Mouse (Mus musculus): ENCODE measurements around the gene Gm4952. TPM values are rescaled to one million over a fixed set of nuclear protein-coding genes. Genes with fewer than 3 reads are reported as not detected.
A peak's percentile ranks its signal among the peaks of the same experiment; 100 is the strongest.

Gene Gm4952
- polyA plus RNA-seq, 1 experiment from 2014 or later = not detected

DNA sequence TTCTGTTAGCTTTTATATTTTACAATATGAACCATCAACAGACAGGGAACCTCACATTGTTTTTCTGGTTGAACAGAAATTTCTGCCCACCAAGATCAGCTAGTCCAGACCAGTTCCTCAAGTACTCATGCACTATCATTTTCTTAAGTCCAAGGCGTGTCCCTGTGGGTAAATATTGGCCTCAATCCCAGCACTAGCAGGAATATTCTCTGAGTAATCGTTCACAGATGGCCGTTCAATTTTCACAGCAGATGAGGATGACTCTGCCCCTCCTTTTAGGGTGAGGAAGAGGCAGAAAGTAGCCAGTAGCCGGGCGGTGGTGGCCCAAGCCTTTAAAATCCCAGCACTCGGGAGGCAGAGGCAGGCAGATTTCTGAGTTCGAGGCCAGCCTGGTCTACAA, 24.7 kb upstream of the Gm4952 start:
- Histone ChIP-seq H3K27me3 (no peaks in the 10 kb centered on the region), H3K27ac (replicated peaks) (no peak overlapping the region), H3K4me3 (replicated peaks) (0 out of 2 replicates have a peak overlapping the region, but pooled peaks have one; percentile 38), H3K36me3 (peaks cover 10% of the 10 kb centered on the region; the same call in 1 of the 2 replicates), H3K9me3 (replicated peaks) (no peaks in the 10 kb centered on the region), H3K4me1 (peaks cover 17% of the 10 kb centered on the region), H3K4me2 (replicated peaks) (peak overlapping the region; percentile 55), H3K9ac (no peak overlapping the region)
- WGBS = 62% methylated on average over 7 of the region's 7 CpGs
- ATAC-seq (ENCODE audit: insufficient number of reproducible peaks, low FRiP score, low TSS enrichment, low read depth) = no peak

- Histone ChIP-seq H3K9me3 (replicated peaks) (no peaks in the 10 kb centered on the region), H3K36me3 (peaks cover 10% of the 10 kb centered on the region; the same call in 1 of the 2 replicates), H3K27me3 (no peaks in the 10 kb centered on the region), H3K9ac (no peak overlapping the region), H3K4me1 (peaks cover 17% of the 10 kb centered on the region), H3K4me3 (replicated peaks) (no peak overlapping the region), H3K4me2 (replicated peaks) (no peak overlapping the region), H3K27ac (replicated peaks) (no peak overlapping the region)
- ATAC-seq (ENCODE audit: insufficient number of reproducible peaks, low FRiP score, low TSS enrichment, low read depth) = no peak
- 83% methylated on average over 2 of the region's 2 CpGs for WGBS
Observed at GRCm38 (mm10) chr19:12575514-12575913, 24.3 kb upstream of the Gm4952 start.

DNA sequence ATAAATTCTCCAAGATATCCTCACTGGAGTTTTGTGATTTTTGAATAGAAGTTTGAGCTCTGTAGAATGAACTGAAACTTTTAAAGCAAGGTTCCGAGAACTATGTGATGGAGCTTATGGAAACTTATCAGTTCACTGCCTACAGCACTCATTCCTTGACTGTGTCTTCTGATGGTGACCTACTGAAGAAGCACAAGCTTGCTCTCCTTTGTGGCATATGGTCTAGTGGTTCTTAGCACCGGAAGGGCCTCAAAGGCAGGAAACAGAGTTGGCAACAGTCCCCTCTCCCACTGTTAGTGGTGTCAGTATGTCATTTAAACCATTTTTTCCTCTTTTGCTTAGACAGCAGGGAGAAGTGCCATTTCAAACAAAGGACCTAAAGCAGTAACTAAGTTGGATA, 23.1 kb upstream of the Gm4952 start:
- Histone ChIP-seq H3K9ac (no peak overlapping the region), H3K27me3 (no peaks in the 10 kb centered on the region), H3K4me1 (peaks cover 17% of the 10 kb centered on the region), H3K36me3 (peaks cover 10% of the 10 kb centered on the region; the same call in 1 of the 2 replicates), H3K4me3 (replicated peaks) (no peak overlapping the region), H3K27ac (replicated peaks) (no peak overlapping the region), H3K9me3 (replicated peaks) (no peaks in the 10 kb centered on the region), H3K4me2 (replicated peaks) (no peak overlapping the region)
- WGBS = 87% methylated on average over 2 of the region's 2 CpGs
- no peak for ATAC-seq (ENCODE audit: insufficient number of reproducible peaks, low FRiP score, low TSS enrichment, low read depth)

DNA sequence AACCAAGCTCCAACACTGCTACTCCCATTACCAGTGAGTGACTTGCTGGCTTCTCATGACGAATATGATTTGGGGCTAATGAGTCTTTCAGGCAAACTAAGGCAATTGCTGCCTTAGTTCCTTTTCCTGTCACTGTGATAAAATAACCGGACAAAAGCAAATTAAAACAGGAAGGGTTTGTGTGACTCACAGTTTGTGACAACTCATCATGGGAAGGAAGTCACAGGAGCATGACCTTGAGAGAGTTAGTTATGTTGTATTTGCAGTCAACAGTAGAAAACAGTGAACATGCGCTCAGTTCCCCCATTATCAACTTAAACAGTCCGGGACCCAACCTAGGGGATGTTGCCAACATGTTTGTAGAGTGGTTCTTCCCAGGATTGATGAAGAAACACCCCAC, 14.5 kb upstream of the Gm4952 start:
- 75% methylated on average over 4 of the region's 4 CpGs for WGBS
- no peak overlapping the region for H3K27ac ChIP-seq (replicated peaks)
- H3K4me1 ChIP-seq = no peaks in the 10 kb centered on the region

GRCm38 (mm10) chr19:12591908-12592307, 7.9 kb upstream of the Gm4952 start:
- H3K27ac ChIP-seq (replicated peaks) = no peak overlapping the region
- no peaks in the 10 kb centered on the region for H3K9me3 ChIP-seq (replicated peaks)
- H3K4me1 ChIP-seq = peaks cover 5% of the 10 kb centered on the region
- H3K4me3 ChIP-seq (replicated peaks) = no peak overlapping the region
- H3K27me3 ChIP-seq = no peaks in the 10 kb centered on the region
- ATAC-seq (ENCODE audit: insufficient number of reproducible peaks, low FRiP score, low TSS enrichment, low read depth) = no peak; the same call in 1 of the 2 replicates
- no peak overlapping the region for H3K9ac ChIP-seq
- WGBS = 11% methylated on average over 1 of the region's 1 CpGs
- no peak overlapping the region for H3K4me2 ChIP-seq (replicated peaks)
- H3K36me3 ChIP-seq = no peaks in the 10 kb centered on the region

More for the DNA sequence above, 14.5 kb upstream of the Gm4952 start:
- no peaks in the 10 kb centered on the region for H3K9me3 ChIP-seq (replicated peaks)
- H3K36me3 ChIP-seq = no peaks in the 10 kb centered on the region
- H3K9ac ChIP-seq = no peak overlapping the region
- H3K27me3 ChIP-seq = no peaks in the 10 kb centered on the region
- ATAC-seq (ENCODE audit: insufficient number of reproducible peaks, low FRiP score, low TSS enrichment, low read depth) = no peak
- H3K4me3 ChIP-seq (replicated peaks) = no peak overlapping the region
- no peak overlapping the region for H3K4me2 ChIP-seq (replicated peaks)

GRCm38 (mm10) chr19:12595135-12595529, 4.6 kb upstream of the Gm4952 start:
- WGBS = 53% methylated on average over 2 of the region's 2 CpGs
- Histone ChIP-seq H3K4me1 (peaks cover 5% of the 10 kb centered on the region), H3K27me3 (no peaks in the 10 kb centered on the region), H3K4me2 (replicated peaks) (peak overlapping the region; percentile 98), H3K27ac (replicated peaks) (no peak overlapping the region), H3K9ac (no peak overlapping the region), H3K9me3 (replicated peaks) (no peaks in the 10 kb centered on the region), H3K36me3 (no peaks in the 10 kb centered on the region), H3K4me3 (replicated peaks) (peak overlapping the region; percentile 64)
- ATAC-seq (ENCODE audit: insufficient number of reproducible peaks, low FRiP score, low TSS enrichment, low read depth) = peak; percentile 2; the same call in 1 of the 2 replicates

- WGBS = under 1% methylated on average over 49 of the region's 49 CpGs
- Histone ChIP-seq H3K27me3 (no peaks in the 10 kb centered on the region), H3K4me2 (replicated peaks) (peak overlapping the region; percentile 98), H3K36me3 (no peaks in the 10 kb centered on the region), H3K9me3 (replicated peaks) (no peaks in the 10 kb centered on the region), H3K9ac (peak overlapping the region; percentile 59), H3K4me3 (replicated peaks) (peak overlapping the region; percentile 64), H3K4me1 (peaks cover 5% of the 10 kb centered on the region), H3K27ac (replicated peaks) (peak overlapping the region; percentile 36; the same call in 1 of the 2 replicates)
- ATAC-seq (ENCODE audit: insufficient number of reproducible peaks, low FRiP score, low TSS enrichment, low read depth) = peak; percentile 86
Observed at GRCm38 (mm10) chr19:12595530-12596289, 4.1 kb upstream of the Gm4952 start.

DNA sequence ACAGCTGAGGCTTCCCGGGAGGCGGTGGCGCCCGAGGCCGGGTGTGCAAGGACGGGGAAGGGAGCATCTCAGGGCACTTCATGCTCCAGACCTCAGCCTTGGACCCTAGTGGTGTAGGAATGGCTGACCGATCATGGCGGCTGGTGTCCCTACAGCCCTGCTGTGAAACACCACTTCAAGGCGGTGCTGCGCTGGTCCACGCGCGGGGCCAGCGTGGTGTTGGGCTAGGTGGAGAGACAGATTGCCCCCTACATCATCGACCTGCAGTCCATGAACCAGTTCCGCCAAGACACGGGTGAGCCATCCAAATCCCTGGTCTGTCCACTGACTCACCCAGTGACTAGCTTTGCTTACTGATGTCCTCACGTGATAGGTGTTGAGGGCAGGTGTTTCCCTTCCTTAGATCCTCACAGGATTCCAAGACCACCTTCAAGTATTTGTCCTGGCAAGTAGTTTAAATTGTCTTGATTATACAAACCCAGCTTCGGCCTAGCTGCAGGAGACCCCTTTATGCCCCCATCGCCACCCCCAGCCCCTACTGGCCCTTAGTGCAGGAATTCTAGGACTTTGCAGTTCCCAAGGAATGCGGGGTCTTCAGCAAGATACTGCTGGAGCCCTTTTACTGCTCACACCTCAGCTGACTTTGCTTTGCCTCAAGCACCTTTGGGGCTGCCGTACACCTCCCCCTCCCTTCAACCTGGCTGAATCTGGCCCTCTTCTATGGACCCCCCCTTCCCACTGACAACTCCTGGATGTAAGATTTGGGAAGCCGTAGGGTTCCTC, 3.3 kb upstream of the Gm4952 start:
- H3K4me1 ChIP-seq = peaks cover 5% of the 10 kb centered on the region
- peak overlapping the region; percentile 59 for H3K9ac ChIP-seq
- H3K9me3 ChIP-seq (replicated peaks) = no peaks in the 10 kb centered on the region
- ATAC-seq (ENCODE audit: insufficient number of reproducible peaks, low FRiP score, low TSS enrichment, low read depth) = peak; percentile 59
- 16% methylated on average over 23 of the region's 23 CpGs for WGBS
- no peaks in the 10 kb centered on the region for H3K36me3 ChIP-seq
- no peaks in the 10 kb centered on the region for H3K27me3 ChIP-seq
- peak overlapping the region; percentile 98 for H3K4me2 ChIP-seq (replicated peaks)
- peak overlapping the region; percentile 64 for H3K4me3 ChIP-seq (replicated peaks)
- H3K27ac ChIP-seq (replicated peaks) = no peak overlapping the region

DNA sequence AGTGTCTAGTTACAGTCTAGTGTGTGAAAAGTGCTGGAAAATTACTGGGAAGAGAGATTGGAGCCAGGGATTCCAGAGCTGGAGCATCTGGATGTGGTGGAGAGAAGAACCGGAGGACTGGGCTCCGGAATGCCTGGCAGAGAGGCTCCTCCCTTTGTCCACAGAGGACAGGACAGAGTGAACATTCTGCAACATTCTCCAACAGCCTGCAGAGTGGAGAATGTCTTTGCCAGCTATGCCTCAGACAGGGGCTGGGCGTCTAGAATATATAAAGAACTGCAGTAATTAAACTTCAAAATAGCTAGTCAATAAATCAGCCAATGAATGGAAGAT, 2.7 kb upstream of the Gm4952 start:
- no peak overlapping the region for H3K9ac ChIP-seq
- peaks cover 5% of the 10 kb centered on the region for H3K4me1 ChIP-seq
- peak overlapping the region; percentile 98 for H3K4me2 ChIP-seq (replicated peaks)
- no peak for ATAC-seq (ENCODE audit: insufficient number of reproducible peaks, low FRiP score, low TSS enrichment, low read depth)
- H3K4me3 ChIP-seq (replicated peaks) = 0 out of 2 replicates have a peak overlapping the region, but pooled peaks have one; percentile 64
- H3K36me3 ChIP-seq = no peaks in the 10 kb centered on the region
- no peak overlapping the region for H3K27ac ChIP-seq (replicated peaks)
- 38% methylated on average over 3 of the region's 3 CpGs for WGBS
- no peaks in the 10 kb centered on the region for H3K27me3 ChIP-seq
- H3K9me3 ChIP-seq (replicated peaks) = no peaks in the 10 kb centered on the region

- H3K4me2 ChIP-seq (replicated peaks) = no peak overlapping the region
- H3K4me1 ChIP-seq = peaks cover 5% of the 10 kb centered on the region
- ATAC-seq (ENCODE audit: insufficient number of reproducible peaks, low FRiP score, low TSS enrichment, low read depth) = no peak
- no peak overlapping the region for H3K4me3 ChIP-seq (replicated peaks)
- H3K9ac ChIP-seq = no peak overlapping the region
- WGBS = 68% methylated on average over 3 of the region's 3 CpGs
- no peaks in the 10 kb centered on the region for H3K27me3 ChIP-seq
- no peak overlapping the region for H3K27ac ChIP-seq (replicated peaks)
- no peaks in the 10 kb centered on the region for H3K9me3 ChIP-seq (replicated peaks)
- H3K36me3 ChIP-seq = no peaks in the 10 kb centered on the region
Observed at GRCm38 (mm10) chr19:12598674-12599073, 1.1 kb upstream of the Gm4952 start.

DNA sequence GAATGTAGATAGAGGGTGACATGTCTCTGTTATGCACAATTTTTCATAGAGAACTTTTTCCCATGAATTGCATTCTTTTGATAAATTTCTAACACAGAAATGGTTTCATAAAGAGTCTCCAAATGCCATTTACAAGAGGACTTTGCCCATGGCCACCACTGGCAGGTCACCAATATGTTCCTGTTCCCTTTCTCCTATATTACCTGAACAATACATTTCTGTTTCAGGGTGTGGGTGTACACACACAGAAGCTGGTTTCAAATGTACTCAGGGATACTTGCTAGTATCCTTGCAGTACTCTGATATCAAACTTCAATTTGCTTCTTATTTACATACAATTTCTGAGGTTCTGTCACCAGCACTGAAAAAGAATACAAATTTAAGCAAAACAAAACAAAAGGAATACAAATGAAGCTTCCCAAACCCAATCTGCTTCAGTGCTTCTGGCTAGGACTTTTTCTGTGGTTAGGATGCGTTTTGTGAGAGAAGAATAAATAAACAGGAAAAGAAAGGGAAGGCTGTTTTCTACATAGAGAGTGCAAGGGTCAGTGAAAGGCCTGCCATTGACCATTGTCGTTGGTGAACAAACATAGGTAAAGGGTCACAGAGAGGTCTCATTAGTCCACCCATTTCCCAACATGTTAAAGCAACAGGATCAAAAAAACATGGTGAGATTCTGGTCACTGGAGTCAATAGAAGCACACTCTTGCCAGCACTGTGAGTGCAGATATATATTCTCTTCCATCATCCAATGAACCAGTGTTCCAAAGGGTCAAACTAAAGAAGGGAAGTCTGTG, 1.1 kb downstream of the Gm4952 start:
- Histone ChIP-seq H3K4me2 (replicated peaks) (no peak overlapping the region), H3K27me3 (no peaks in the 10 kb centered on the region), H3K36me3 (no peaks in the 10 kb centered on the region), H3K4me1 (peaks cover 5% of the 10 kb centered on the region; the same call in 1 of the 2 replicates), H3K4me3 (replicated peaks) (no peak overlapping the region), H3K9ac (no peak overlapping the region), H3K27ac (replicated peaks) (no peak overlapping the region), H3K9me3 (replicated peaks) (no peaks in the 10 kb centered on the region)
- 14% methylated on average over 2 of the region's 2 CpGs for WGBS
- no peak for ATAC-seq (ENCODE audit: insufficient number of reproducible peaks, low FRiP score, low TSS enrichment, low read depth)

Data from embryonic facial prominence, embryonic 15.5 days (tissue).